Mouse (Mus musculus) bone marrow macrophage, adult 2 months (primary cell): ENCODE results near the gene Slc25a10. TPM values are rescaled to one million over a fixed set of nuclear protein-coding genes. Genes with fewer than 3 reads are reported as not detected.

Experiments
- H3K27ac ChIP-seq: 2 replicates; pipeline ENCODE4 v1.5.1; 2012; ENCODE audit warnings: low read depth, low read length; ENCODE audit not compliant: insufficient read depth
- H3K4me1 ChIP-seq: 2 replicates; pipeline ENCODE4 v1.6.1; 2012; ENCODE audit warnings: low read length; ENCODE audit not compliant: control insufficient read depth, insufficient read depth
- H3K4me3 ChIP-seq: 2 replicates; pipeline ENCODE4 v1.5.1; 2012; ENCODE audit warnings: mild to moderate bottlenecking, low read length, moderate library complexity; ENCODE audit not compliant: insufficient read depth
- CTCF ChIP-seq: IDR thresholded peaks from 2 replicates; pipeline ENCODE4 v1.5.1; 2012; ENCODE audit warnings: low read depth, mild to moderate bottlenecking, low read length, moderate library complexity
- POLR2A ChIP-seq: IDR thresholded peaks from 2 replicates; pipeline ENCODE4 v1.6.1; 2012; ENCODE audit warnings: mild to moderate bottlenecking, low read depth, low read length, borderline replicate concordance
- polyA plus RNA-seq: library from polyadenylated mRNA; stranded (reverse); fragments of >200 nt; gene quantifications from 2 replicates; pipeline ENCODE4 v1.2.4, GENCODE M21; 2012; ENCODE audit not compliant: missing spikeins, insufficient read depth, insufficient read length

Gene Slc25a10
- polyA plus RNA-seq, 1 experiment, result 62.9 TPM

DNA sequence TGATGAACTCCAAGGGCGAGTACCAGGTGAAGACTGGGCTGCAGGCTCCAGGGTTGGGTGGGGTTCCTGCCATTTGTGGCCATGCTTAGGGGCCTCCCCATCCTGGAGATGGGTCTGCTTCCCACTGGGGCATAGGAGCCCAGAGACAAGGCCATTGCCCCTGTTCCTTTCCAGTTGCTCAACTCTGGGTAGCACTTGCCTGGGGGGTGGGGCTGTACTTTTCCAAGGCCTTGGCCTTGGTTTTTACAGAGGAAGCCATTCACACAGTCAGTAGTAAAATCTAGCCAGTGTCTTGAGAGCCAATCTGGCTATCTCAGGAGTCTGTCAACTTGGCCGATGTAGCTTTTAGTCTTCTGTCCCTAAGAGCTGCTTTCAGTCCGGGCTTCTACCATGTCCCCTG, 5.8 kb downstream of the Slc25a10 start:
- Histone ChIP-seq H3K27ac (no peak overlapping the region), H3K4me3 (no peak overlapping the region), H3K4me1 (peaks cover 23% of the 10 kb centered on the region)
- TF ChIP-seq POLR2A (no peak), CTCF (no peak)

DNA sequence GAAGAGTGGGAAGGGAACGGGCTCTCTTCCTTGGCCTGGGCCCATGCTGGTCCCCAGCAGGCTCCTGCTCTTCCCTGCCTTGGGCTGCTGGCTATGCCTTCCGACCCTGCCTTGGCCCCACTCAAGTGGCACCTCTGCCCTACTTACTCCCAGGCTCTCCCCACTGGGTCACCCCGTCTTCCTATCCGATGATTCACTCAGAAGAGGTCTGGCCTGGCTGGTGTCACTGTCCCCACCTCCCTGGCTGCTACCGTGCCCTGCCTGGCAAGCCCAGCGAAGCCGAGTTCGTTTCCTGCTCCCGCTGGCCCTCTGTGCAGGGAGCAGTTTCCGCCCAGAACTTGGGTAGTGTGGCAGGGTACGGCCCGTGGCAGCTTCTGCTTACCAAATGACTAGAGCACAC, 6.6 kb downstream of the Slc25a10 start:
- no peak for TF ChIP-seq POLR2A
- TF ChIP-seq CTCF, result no peak
- H3K4me3 ChIP-seq, result no peak overlapping the region
- H3K4me1 ChIP-seq, result peaks cover 20% of the 10 kb centered on the region
- no peak overlapping the region for H3K27ac ChIP-seq

DNA sequence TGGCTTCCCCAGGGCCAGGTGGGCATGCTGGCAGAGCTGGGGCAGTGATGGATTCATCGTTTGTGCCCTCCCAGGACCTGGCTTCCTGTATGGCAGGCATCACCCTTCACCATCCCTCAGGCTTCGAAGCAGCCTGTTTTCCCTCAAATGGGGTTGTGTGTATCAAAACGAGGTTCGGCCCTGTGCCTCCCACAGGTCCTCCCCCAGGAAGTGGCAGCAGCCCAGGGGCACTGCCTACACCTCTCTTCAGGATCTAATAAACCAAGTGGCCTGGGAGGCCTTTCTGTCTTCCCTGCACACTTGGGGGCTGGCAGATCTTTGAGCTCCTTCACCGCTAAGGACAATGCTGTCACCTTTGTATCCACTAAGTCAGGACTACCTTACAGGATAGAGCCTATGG, 7.3 kb downstream of the Slc25a10 start:
- TF ChIP-seq CTCF, result no peak
- TF ChIP-seq POLR2A, result no peak
- H3K4me1 ChIP-seq, result peaks cover 13% of the 10 kb centered on the region
- H3K4me3 ChIP-seq, result no peak overlapping the region
- H3K27ac ChIP-seq, result no peak overlapping the region

DNA sequence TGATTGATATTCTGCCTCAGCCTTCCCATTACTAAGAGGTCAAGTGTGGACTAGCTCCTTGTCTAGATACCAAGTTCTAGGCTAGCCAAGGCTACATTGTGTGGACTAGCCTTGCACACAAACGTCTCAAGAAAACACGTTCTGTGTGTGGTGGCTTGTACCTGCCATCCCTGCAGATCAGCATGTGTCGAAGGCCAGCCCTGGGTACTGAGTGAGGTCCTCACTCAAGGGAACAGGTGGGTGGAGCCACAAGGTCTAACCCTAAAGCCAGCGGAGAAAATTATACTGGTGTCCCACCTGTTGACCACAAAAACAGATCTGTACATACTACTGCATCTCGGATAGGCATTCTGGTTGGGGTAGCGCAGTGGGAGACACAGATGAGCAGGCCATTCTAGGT, 8.3 kb downstream of the Slc25a10 start:
- Histone ChIP-seq H3K4me3 (no peak overlapping the region), H3K4me1 (peaks cover 7% of the 10 kb centered on the region; the same call in 1 of the 2 replicates), H3K27ac (no peak overlapping the region)
- TF ChIP-seq POLR2A (no peak), CTCF (no peak)

DNA sequence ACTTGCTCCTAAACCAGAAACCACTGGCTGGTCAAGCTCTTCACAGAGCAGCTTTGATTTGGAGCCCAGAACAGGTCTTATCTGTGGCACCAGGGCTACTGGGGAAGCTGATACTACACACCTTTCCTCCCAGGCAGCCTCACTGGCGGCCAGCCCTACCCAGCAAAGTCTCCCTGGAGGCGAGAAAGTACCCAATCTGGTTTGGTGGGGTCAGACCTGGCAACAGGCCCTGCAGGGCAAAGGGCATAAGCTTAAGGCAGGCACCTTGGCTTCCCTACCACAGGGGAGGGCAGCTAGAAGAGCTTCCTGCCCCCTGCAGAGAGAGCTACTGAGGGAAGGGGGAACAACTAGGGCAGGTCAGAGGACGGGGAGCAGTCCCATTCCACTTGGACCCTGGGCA, 8.7 kb downstream of the Slc25a10 start:
- Histone ChIP-seq H3K4me3 (no peak overlapping the region), H3K27ac (no peak overlapping the region), H3K4me1 (peaks cover 7% of the 10 kb centered on the region; the same call in 1 of the 2 replicates)
- TF ChIP-seq CTCF (no peak), POLR2A (no peak)

DNA sequence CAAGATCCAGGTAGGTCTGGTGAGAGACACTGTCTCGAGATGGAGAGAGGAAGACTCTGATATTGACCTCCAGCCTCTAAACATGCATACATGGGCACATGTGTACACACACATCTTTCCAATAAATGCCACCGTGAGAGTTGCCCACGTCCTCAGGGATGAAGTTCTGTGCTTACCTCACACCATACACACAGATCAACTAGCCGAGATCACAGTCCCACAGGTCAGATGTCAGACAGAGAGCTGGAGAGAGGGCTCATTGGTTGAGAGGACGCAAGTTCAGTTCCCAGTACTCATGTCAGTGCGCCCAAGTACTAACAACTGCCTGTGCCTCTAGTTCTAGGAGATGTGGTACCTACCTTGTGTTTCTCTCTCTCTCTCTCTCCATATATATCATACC, 9.4 kb downstream of the Slc25a10 start:
- H3K4me3 ChIP-seq, result no peak overlapping the region

DNA sequence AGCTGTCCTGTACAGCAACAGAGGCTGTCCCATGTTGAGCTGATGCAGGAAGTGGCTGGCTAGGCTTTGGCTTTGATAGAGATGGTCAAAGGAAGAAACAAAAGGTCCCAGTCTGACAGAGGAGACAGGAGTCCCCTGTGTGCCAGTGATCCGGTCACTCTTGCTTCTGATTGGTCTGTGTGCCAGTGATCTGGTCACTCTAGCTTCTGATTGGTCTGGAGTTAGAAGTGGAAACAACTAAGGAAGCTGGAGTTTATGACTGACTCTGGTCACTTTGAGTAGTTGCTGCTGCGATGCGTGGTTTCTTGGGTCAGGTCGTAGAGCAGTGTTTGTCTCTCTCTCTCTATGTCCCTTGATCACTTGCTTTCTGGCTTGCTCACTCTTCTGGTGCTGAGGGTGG, 10.1 kb downstream of the Slc25a10 start:
- Histone ChIP-seq H3K27ac (no peak overlapping the region), H3K4me3 (no peak overlapping the region), H3K4me1 (peaks cover 7% of the 10 kb centered on the region; the same call in 1 of the 2 replicates)
- TF ChIP-seq CTCF (no peak), POLR2A (no peak)

More for the DNA sequence above, 9.4 kb downstream of the Slc25a10 start:
- H3K4me1 ChIP-seq, result peaks cover 7% of the 10 kb centered on the region; the same call in 1 of the 2 replicates
- no peak overlapping the region for H3K27ac ChIP-seq
- TF ChIP-seq CTCF, result no peak
- TF ChIP-seq POLR2A, result no peak

DNA sequence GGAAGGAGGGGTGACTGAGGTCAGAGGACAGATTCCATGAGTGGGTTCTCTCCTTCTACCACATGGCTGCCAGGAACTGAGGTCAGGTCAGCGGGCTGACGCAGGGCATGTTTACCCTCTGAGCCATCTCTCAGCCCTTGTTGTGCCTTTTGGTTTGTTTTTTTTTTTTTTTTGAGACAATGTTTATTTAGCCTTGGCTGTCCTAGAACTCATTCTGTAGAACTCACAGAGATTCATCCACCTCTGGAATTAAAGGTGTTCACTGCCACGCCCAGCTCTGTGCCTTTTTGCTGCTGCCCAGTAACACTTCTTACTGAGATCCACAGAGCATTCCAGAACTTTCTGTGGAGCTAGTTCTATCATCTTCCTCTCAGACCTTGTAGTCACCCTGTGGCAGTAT, 14.0 kb downstream of the Slc25a10 start:
- Histone ChIP-seq H3K4me1 (peaks cover 7% of the 10 kb centered on the region), H3K27ac (no peak overlapping the region), H3K4me3 (no peak overlapping the region)
- TF ChIP-seq CTCF (no peak), POLR2A (no peak)

DNA sequence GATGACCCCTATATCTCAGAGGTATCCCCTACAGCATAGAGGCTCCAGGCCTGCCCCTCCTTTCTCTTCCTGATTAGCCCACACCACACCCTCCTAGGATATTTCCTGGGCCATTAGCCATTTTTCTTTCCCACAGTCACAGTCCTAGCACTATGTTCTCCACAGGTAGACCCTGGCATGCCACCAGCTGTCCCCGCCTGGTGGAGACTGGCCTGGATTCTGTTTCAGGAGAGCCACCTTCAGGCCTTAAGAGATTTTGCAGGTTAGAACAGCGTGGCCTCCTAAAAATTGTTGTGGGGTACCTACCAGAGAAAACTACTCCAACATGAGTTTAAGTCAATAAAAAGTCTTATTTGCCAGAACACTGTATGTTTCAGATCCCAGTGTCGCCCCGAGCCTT, 15.3 kb downstream of the Slc25a10 start:
- TF ChIP-seq POLR2A (no peak), CTCF (no peak)
- H3K4me1 ChIP-seq, result peaks cover 9% of the 10 kb centered on the region
- H3K4me3 ChIP-seq, result no peak overlapping the region
- H3K27ac ChIP-seq, result no peak overlapping the region

DNA sequence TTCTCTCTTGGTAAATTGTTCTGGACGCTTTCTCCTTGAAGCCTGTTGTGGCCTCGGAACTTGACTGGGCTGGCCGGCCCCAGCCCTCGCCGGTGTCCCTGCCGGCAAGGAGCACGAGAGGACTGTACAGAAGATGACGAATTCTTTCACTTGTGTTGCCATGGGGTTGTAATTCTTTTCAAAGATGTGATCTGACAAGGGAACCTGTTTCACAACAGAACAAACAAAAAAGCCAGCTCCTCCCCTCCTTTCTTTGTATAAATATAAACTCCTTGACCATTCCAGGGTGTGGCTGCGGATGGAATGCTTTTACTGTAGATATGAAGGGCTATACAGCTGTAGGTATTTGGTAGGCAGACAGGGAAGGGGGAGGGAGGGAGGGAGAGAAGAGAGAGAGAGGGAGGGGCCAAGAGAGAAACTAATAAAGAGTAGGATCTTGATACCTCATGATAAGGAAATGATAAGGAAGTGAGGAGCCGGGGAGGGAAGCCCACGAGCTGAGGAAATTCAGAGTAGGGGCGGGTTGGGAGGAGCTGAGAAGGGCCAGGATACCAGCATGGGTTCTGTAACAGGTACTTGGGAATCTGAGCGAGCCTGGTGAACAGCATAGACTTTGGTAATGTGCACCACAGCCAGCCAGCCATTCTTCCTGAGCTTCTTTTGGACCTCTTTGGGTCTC, 16.1 kb downstream of the Slc25a10 start:
- no peak for TF ChIP-seq POLR2A
- TF ChIP-seq CTCF, result no peak
- peaks cover 9% of the 10 kb centered on the region for H3K4me1 ChIP-seq
- no peak overlapping the region for H3K27ac ChIP-seq
- no peak overlapping the region for H3K4me3 ChIP-seq

DNA sequence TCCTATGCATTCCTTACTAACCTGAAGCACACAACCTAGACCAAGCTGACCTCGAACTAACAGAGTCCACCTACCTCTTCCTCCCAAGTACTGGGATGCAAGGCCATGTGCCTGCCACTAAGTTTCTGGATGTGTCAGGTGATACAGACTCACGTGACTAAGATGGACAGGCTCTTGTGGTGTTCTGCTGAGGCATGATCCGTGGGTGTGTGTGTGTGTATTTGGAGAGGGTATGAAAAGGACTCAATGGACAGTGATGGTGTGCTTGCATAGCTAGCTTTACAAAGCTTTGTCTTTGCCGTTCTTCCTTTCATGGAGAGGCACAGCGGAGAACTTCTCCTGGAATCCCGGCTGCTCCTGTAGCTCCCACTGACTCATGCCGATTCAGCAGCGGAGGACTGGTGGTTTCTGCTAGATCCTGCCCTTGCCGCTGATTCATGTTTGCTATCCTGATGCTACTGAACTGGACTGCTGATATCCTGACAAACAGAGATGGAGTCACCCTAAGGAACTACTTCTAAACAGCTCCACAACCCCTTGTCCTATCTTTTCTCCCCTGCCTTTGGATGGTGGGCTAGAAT, 16.7 kb downstream of the Slc25a10 start:
- Histone ChIP-seq H3K27ac (no peak overlapping the region), H3K4me3 (no peak overlapping the region), H3K4me1 (peaks cover 9% of the 10 kb centered on the region)
- TF ChIP-seq POLR2A (no peak), CTCF (no peak)

DNA sequence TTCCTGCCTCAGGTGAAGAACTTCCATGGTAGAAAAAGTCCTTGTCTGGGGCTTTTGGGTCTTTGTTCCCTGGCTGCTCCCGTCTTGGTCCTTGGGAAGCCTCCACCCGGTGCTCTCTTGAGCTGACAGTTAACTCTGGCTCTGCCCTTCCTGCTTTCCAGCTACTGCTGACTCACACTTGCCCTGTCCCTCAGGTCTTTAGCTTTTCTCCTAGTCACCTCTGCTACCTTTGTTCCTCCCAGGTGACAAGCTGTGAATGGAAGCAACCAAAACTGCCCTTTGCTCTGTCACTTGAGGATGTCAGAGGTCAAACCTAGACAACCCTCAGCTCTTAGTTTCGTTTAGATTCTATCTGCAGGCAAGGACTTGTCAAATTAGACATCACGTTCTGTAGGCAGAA, 18.3 kb downstream of the Slc25a10 start:
- no peak for TF ChIP-seq POLR2A
- TF ChIP-seq CTCF, result no peak
- Histone ChIP-seq H3K4me1 (peaks cover 9% of the 10 kb centered on the region), H3K4me3 (no peak overlapping the region), H3K27ac (no peak overlapping the region)
